Mouse (Mus musculus) thymus, adult 2 months (tissue): ENCODE measurements around the gene Gm10181.

Experiments
- CTCF ChIP-seq: fragments of 200-500 bp; IDR thresholded peaks from 2 replicates; pipeline ENCODE4 v1.5.1; 2012; ENCODE audit warnings: mild to moderate bottlenecking, control low read depth, low read length, moderate library complexity, borderline replicate concordance; ENCODE audit not compliant: control insufficient read depth, poor library complexity, insufficient read depth; ENCODE audit errors: extremely low read depth
- POLR2A ChIP-seq: fragments of 200-500 bp; IDR thresholded peaks from 2 replicates; pipeline ENCODE4 v1.6.1; 2012; ENCODE audit warnings: mild to moderate bottlenecking, low read length, control low read depth, moderate library complexity; ENCODE audit not compliant: control insufficient read depth, poor library complexity, insufficient read depth; ENCODE audit errors: extremely low read depth

DNA sequence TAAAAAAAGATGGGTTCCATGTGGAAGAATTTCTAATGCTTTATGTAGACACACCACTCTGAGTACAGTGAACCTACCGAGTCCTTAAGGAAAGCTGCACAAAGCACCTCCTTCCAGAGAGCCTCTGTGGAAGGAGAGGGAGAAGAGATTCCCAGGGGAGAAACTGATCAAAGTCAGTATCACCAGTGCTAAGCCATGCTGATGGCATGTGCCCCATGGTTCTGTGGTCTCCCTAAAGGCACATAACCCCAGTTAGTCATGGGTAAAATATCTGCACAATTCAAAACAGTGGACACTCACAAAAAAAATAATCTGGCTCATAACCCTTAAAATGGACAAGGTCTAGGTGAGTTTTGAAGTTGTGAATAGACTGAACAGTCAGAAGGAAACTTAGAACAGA is 13.7 kb downstream of the Gm10181 start:
- TF ChIP-seq CTCF (no peak), POLR2A (no peak)
